Mouse (Mus musculus): Measurements from ENCODE around the gene Ifrd2.

Gene Ifrd2

GRCm38 (mm10) chr9:107600745-107601144 is 13.3 kb downstream of the Ifrd2 start:
- DNase-seq, result peak; percentile 47 to 53

GRCm38 (mm10) chr9:107601275-107601674 is 13.8 kb downstream of the Ifrd2 start:
- no peak for DNase-seq

GRCm38 (mm10) chr9:107602068-107602648 is 14.7 kb downstream of the Ifrd2 start:
- peak; percentile 96 to 99 for DNase-seq

GRCm38 (mm10) chr9:107603251-107603650 is 15.8 kb downstream of the Ifrd2 start:
- no peak for DNase-seq

DNA sequence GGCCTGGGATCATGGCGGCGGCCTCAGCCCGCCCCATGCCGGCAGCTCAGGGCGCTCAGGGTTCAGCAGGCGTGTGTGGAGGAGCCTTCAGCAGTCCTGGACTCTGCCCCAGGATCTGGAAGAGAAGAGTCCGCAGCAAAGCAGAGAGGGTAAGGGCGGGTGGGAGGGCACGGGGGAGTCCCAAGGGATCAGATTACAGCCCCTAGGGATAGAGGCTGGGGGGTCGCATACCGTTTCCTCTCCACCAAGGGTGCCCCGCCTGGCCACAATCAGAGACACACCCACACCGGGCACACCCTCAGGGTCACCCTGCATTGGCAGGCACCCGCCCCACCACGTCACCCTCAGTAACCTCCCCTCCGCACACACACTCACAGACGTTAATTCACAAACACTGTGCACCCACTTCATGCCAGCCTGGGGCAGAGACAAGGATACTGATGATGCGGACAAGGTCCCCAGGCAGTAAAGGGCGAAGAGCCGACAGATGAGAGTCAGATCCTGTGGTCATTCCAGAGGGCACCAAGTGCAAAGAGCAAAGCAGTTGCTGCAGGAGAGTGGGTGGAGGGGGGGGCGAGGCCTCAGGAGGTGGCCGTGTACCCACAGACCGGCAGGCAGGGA is 17.7 kb downstream of the Ifrd2 start:
- DNase-seq, result peak; percentile 66 to 81

- peak; percentile 67 to 79 for DNase-seq
Observed at GRCm38 (mm10) chr9:107606591-107606990, 19.1 kb downstream of the Ifrd2 start.

- DNase-seq, result peak in 1 of 2 experiments; percentile 57
Observed at GRCm38 (mm10) chr9:107607036-107607435, 19.6 kb downstream of the Ifrd2 start.

- DNase-seq, result no peak
Observed at GRCm38 (mm10) chr9:107607653-107608245, 20.3 kb downstream of the Ifrd2 start.

DNA sequence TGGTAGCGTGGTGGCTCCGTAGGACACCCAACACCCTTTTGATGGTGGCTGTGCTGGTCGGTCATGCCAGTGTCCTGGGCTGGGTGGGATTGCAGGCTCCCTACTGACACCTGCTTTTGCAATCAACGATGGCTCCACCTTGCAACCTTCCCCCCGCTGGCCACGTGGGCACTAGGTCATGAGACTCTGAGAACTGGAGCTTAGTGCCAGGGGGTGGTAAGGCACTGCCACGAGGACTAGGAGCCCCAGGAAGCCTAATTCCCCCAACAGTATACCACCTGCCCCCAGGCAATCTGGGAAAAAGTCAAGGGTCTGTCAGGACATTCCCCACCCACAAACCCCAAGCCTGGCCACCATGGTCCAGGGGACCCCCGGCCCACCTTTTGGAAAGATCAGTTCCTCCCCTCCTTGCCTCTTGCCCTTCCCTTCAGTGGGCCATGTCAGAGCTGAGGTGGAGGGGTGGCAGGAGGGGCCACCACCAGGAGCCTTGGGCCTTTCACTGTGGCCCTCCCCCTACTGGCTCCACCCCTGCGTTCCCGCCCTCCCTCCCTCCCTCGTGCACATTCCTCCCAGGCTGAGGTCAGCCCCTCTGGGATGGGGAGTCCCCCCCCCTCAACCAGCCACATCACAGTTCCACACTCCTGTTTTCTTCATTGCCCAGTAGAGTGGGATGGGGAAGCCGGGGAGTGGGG is 21.4 kb downstream of the Ifrd2 start, which contains the start of gene Sema3b:
Sema3b (minus strand) TSS at position 489 of the 692 bp plus-strand sequence.
- peak; percentile 52 to 70 for DNase-seq

DNA sequence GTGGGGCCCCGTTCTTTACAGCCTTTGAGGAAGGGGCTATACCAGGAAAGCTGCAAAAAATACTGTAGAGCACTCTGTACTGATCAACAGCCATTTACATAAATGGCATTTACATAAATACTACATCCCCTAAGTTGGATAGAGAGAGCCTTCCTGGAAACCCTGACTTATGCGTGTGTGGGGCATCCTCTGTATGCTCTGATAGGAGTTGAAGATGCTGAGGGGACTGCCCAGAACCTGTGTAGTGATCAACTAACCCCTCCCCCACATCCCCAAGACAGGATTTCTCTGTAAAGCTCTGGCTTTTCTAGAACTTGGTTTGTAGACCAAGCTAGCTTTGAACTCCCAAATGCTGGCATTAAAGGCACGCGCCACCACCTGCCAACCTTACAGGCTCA is 22.0 kb downstream of the Ifrd2 start:
- no peak for DNase-seq

DNA sequence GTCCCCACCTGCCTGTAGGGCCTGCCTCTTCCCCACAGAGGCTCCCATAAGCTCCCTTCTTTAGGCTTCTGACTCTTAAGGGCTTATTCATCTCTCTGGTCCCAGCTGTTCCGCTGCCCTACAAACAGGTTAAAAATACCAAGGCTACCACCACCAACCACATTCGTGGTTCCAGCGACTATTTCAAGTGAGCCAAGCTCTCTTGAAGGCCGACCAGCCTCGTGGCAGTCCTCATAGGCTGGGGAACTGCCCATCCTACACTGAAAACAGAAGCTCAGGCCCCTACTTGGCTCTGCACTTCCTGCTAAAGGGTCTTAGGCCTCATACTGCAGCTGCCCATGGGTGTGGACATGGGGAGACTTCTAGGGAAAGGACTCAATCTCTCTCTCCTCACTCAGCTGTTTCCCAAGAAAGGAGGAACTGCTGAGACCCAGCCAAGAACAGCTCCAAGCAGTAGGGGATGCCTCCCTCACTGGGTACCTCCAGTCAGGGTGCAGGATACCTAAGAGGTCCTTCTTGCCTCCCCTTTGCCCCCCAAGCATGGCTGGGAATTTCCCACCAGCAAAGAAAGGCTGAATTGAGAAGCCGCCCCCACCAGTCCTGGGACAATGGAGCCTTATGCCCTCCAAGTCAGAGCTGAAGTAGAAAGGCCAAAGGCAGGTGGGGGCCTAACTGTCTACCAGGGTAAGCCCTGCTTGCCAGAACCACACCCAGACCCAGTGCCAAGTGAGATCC is 24.2 kb downstream of the Ifrd2 start:
- DNase-seq, result peak in 1 of 2 experiments; percentile 31

GRCm38 (mm10) chr9:107612191-107612944 is 24.9 kb downstream of the Ifrd2 start:
- peak; percentile 99 for DNase-seq

DNA sequence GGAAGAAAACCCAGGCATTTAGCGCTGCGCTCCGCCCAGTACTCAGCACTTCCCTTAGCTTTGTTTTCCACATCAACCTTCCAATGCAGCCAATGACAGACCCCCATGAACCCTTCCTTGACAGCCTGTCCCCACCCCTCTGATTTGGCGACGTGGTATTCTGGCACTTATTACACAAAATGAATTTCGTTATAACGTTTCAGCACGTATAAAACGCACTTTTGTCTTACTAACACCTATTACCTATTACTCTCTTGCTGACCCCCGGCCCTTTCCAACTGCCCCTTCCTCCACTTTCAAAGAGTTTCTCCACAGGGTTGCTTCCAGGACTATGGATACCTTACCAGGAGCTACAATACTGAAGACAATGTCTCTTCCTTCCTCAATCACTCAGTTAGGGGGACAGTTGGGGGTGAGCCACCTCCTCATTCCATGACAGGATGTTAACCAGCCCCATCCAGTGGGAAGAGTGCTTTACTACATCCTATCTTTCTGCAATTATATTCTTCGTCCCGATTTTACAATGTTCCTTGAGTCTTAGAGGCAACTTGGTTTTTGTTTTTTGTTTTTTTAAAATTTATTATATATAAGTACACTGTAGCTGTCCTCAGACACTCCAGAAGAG is 25.6 kb downstream of the Ifrd2 start:
- DNase-seq, result no peak

DNA sequence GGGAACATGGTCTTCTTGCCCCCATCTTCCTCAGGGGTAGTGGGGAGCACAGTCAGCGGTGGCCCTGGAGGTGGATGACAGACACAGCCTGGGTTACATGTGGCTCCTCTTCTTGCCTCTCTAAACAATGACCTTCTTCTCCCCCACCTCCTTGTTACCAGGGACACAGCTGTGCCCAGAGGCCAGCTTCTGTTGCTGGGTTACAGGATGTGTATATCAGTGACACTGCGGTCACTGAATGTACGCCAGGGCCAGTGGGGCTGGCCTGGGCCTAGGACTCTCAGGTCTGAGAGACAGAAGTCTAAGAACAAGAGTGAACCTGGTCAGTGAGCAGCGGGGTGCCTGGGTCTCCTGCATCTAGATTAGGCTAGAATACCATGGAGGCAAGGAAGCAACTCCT is 27.6 kb downstream of the Ifrd2 start:
- no peak for DNase-seq

- DNase-seq, result no peak
Observed at GRCm38 (mm10) chr9:107617461-107617860, 30.0 kb downstream of the Ifrd2 start.

GRCm38 (mm10) chr9:107618098-107618497 is 30.7 kb downstream of the Ifrd2 start:
- no peak for DNase-seq

DNA sequence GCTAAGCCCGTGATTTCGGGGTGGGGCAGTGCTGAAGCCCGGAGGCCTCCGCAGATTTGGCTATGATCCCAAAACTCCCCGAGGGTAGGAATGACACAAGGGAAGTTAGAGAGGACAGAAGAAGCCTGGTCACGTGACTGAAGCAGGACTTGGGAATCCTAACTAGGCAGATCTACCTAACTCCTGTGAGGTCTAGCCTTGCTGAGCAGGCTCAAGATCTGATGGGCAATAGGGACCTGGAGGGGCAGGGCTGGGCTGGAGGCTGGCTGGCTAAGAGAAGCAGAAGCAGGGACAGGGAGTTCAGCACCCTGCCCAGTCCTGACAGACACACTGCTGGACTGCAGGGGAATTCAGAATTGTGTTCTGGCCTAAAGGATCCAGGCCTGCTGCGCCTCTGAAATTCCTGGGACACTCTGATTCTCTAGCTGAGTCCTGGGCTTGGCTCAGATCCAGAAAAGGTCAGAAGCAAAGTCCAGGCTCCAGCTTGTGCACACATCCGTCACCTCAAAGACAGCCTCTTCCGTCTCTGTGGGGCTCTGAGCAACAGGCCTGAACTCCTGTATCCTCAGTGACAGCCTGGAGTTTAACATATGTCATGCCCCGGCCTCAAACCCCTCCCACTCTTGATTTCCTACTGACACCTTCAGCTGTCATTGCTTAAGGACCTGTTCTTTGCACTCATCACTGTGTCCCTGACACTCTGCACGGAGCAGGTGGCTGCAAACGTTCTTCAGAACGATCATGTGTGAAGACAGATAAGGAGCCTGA is 31.5 kb downstream of the Ifrd2 start:
- peak; percentile 70 to 85 for DNase-seq

DNA sequence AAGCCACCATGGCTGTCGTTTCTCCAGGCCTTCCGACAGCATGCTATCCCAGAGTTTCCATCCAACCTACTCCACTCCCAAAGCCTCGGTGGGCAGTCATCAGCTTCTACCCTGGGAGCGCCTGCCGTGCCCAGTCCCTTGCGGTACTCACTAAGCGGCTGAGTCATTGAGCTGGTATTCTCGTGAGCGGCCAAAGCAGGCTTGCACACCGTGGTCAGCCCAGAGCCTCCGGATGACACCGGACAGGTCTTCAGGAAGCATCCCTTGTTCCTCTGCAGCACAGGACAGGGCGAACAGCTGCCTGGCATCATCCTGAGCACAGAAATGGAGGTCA is 32.1 kb downstream of the Ifrd2 start:
- peak in 1 of 2 experiments; percentile 38 for DNase-seq

- peak in 1 of 2 experiments; percentile 47 for DNase-seq
Observed at GRCm38 (mm10) chr9:107620954-107621353, 33.5 kb downstream of the Ifrd2 start.

DNA sequence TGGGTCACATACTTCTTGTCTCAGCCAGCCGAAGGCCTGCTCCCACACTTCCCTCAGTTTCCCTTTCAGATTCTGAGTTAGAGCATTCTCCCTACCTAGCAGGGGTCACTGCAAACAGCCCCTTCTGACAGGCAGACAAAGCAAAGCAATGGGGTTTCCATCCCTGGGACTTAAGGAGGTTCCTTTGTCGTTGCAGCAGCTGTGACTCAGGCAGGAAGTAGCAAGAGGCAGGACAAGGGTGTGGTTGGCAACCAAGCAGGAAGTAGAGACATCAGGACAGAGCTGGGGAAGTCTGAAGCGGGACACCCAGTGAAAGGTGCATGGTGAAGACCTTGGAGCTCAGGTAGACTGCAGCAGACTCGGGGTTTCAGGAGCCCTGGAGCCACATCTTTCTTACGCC is 37.1 kb downstream of the Ifrd2 start:
- DNase-seq, result peak; percentile 21 to 34

GRCm38 (mm10) chr9:107624951-107625350 is 37.5 kb downstream of the Ifrd2 start:
- no peak for DNase-seq

Measured in kidney, postnatal 4 days (tissue).